Mouse (Mus musculus) embryonic fibroblast, embryonic 13.5 days (primary cell): ENCODE results near the gene Cux1.

Experiments used
- CTCF ChIP-seq: IDR thresholded peaks from 2 replicates; pipeline ENCODE4 v1.5.1; 2011; ENCODE audit warnings: mild to moderate bottlenecking, control low read depth, low read length, moderate library complexity, borderline replicate concordance; ENCODE audit not compliant: insufficient read depth
- POLR2A ChIP-seq: IDR thresholded peaks from 2 replicates; pipeline ENCODE4 v1.6.1; 2011; ENCODE audit warnings: low read depth, mild to moderate bottlenecking, control low read depth, low read length, moderate library complexity

- no peak for TF ChIP-seq POLR2A
- TF ChIP-seq CTCF = no peak
Observed at GRCm38 (mm10) chr5:136281351-136281750, 285.9 kb downstream of the Cux1 start.
